In the genomic region with DNA sequence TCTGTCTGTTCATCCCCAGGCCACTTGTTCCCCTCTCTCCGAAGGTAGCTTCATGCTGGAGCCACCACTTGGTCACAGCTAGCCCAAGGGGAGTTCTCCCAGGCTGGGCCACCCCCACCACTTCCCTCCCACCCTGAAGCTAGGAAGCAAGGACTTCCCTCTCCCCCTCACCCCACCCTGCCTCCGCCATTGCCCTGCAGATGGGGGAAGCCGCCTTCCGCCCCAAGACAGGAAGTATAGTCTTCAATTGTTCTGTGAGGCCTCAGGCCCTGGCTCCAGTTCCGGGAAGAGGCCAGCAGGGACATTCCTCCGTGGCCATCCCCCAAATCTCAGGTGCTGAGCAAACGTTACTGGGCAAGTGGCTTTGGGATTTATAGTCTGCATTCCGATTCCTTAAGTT, we compare ENCODE assay signal across 9 mouse cellular contexts. TPM values are rescaled to one million over a fixed set of nuclear protein-coding genes. Genes with fewer than 3 reads are reported as not detected.
DNase-seq lines count a peak whose midpoint lies in the region.
"Had no signal": no experiment of that assay in that cellular context is flagged by ENCODE, and none has a peak within 500 bp of the region (broad histone marks: within the 10 kb centered on the region; RNA-seq: fewer than 3 reads in every experiment).

No protein-coding gene starts in this region.

- peak; percentile 17 for DNase-seq in adrenal gland, postnatal 25 days
- DNase-seq in adrenal gland, adult 2 months, result no peak
- peak; percentile 65 for DNase-seq in gastrocnemius, postnatal 25 days
- DNase-seq in kidney, postnatal 25 days, result peak; percentile 35 to 72
- DNase-seq in naive thymus-derived CD4-positive, alpha-beta T cell, adult 2 months (ENCODE audit: low read depth), result peak; percentile 73
- no peak for DNase-seq in urinary bladder, postnatal 4 days (ENCODE audit: low spot score in 2 of 2)
- DNase-seq in left cerebral cortex, adult 8-10 months (ENCODE audit: low spot score in 2 of 2), result no peak
- no peak for DNase-seq in cerebellum, adult 8-10 months

RNA-seq across cellular contexts. Expression of a gene that starts 6.1 kb away (rescaled TPM):
- 8.9 and 12.1 TPM in 2 replicates for total RNA-seq in adrenal gland, postnatal 25 days (2021)
- 1 to 10 TPM; 1.5 to 4.8 TPM for total RNA-seq in adrenal gland, adult 2 months (2021)
- polyA plus RNA-seq in adrenal gland, adult 2 months (2012; rRNA removed), result 2.6 and 6.5 TPM in 2 replicates
- 10 to 100 TPM; 15.1 to 15.9 TPM for total RNA-seq in gastrocnemius, postnatal 25 days (2021)
- total RNA-seq in left cerebral cortex, adult 8-10 months (2022), result 10 to 100 TPM in 1 of 4 experiments, 1 to 10 TPM in 3; 6.9 to 15.6 (median 8.9) TPM
- polyA plus RNA-seq: C2C12 had no signal

RNA-seq across cellular contexts. Expression of a gene that starts 16.8 kb away (rescaled TPM):
- total RNA-seq in adrenal gland, postnatal 25 days (2021), result 6.9 TPM in 2 replicates
- total RNA-seq in adrenal gland, adult 2 months (2021), result 1 to 10 TPM; 4.0 to 4.2 TPM
- polyA plus RNA-seq in adrenal gland, adult 2 months (2012; rRNA removed), result 35.8 and 42.0 TPM in 2 replicates
- total RNA-seq in gastrocnemius, postnatal 25 days (2021), result 10 to 100 TPM; 90.9 to 97.0 TPM
- total RNA-seq in left cerebral cortex, adult 8-10 months (2022), result 10 to 100 TPM; 26.8 to 31.7 (median 28.8) TPM

Comparison
In these comparisons a context has a peak if more than half of its experiments do, and no peak if none do; other contexts are left out.
1. DNase-seq: peak in adrenal gland, postnatal 25 days (single experiment), gastrocnemius, postnatal 25 days (single experiment), kidney, postnatal 25 days (2 of 2) and naive thymus-derived CD4-positive, alpha-beta T cell, adult 2 months (single experiment); none in adrenal gland, adult 2 months (single experiment), urinary bladder, postnatal 4 days (0 of 2), left cerebral cortex, adult 8-10 months (0 of 2) and cerebellum, adult 8-10 months (single experiment).